Mouse (Mus musculus): ENCODE data around the gene Ern2.

- TF ChIP-seq POLR2A (IDR thresholded peaks at IDR 0.05; ENCODE audit: borderline replicate concordance, extremely low read depth, low read depth, low read length) (no peak), CTCF (IDR thresholded peaks at IDR 0.05; ENCODE audit: insufficient read depth, low read length) (no peak)
These were observed 40.7 kb upstream of the Ern2 start for GRCm38 (mm10) chr7:122226744-122227143.

All from lung, adult 2 months (tissue).